Mouse (Mus musculus): ENCODE data around the gene Tmem176a. TPM values are rescaled to one million over a fixed set of nuclear protein-coding genes. Genes with fewer than 3 reads are reported as not detected.

The Tmem176a gene
- polyA plus RNA-seq, 1 experiment from 2014 or later: 193 TPM

DNA sequence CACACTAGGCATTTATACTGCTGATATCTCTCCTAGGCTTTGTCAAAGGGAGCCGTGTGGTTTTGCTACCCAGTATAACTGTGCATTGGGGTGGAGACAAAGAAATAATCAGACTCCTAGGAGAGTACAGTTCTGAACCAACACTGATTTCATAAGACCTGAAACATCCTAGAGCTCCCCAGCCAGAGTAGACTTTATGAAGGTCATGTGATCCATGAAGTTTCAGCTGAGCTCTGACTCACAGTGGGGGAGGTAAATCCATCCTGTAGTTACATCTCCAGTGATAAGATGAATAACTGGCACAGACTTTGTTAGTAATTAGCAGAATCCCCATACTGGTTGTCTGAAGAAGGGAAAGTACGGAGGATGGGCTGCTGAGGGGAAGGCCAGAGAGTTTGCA is 29.1 kb downstream of the Tmem176a start:
- no peaks in the 10 kb centered on the region for H3K27me3 ChIP-seq (replicated peaks; ENCODE audit: control insufficient read depth, insufficient read depth, low read length)
- no peak overlapping the region for H3K9ac ChIP-seq (ENCODE audit: low read depth, low read length)
- 0 out of 2 replicates have a peak overlapping the region, but pooled peaks have one; percentile 41 for H3K27ac ChIP-seq (ENCODE audit: low read depth, low read length)
- WGBS: 48% methylated on average over 2 of the region's 2 CpGs
- H3K9me3 ChIP-seq (ENCODE audit: control insufficient read depth): no peaks in the 10 kb centered on the region
- no peak overlapping the region for H3K4me3 ChIP-seq (ENCODE audit: low read depth, low read length)
- no peak for TF ChIP-seq CTCF (IDR thresholded peaks at IDR 0.05; ENCODE audit: low read depth)
- H3K4me2 ChIP-seq (replicated peaks; ENCODE audit: low read depth): no peak overlapping the region
- H3K36me3 ChIP-seq (ENCODE audit: control insufficient read depth, insufficient read depth): no peaks in the 10 kb centered on the region
- peak; percentile 50 for ATAC-seq
- 0 out of 2 replicates have a peak, but pooled peaks cover 3% of the 10 kb centered on the region for H3K4me1 ChIP-seq (replicated peaks; ENCODE audit: control insufficient read depth, insufficient read depth, low read length)

DNA sequence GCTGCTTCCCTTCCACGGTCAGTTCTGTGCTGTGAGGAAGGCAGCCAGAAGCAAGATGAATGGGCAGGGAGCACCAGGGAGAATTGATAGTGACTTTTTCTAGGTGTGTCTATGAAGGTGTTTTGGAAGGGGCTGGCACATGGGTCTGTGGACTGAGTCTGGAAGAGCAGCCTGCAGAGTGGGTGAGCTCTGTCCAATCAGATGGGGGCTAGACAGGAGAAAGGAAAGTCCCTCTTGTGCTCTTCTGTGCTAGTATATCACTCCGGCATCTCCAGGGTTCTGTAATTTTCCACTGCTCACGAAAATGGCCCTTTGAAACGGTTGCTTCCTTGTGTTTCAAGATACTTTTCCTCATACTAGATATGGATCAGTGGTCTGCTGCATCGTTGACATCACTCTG is 31.9 kb downstream of the Tmem176a start, which contains the start of gene Aoc1:
Aoc1 (plus strand) TSS at position 301 of the 400 bp plus-strand sequence.
- H3K4me2 ChIP-seq (replicated peaks; ENCODE audit: low read depth): no peak within 1 kb of the TSS
- H3K27me3 ChIP-seq (replicated peaks; ENCODE audit: control insufficient read depth, insufficient read depth, low read length): no peaks in the 10 kb centered on the region
- H3K4me1 ChIP-seq (replicated peaks; ENCODE audit: control insufficient read depth, insufficient read depth, low read length): peaks cover 10% of the 10 kb centered on the region; the same call in 1 of the 2 replicates
- ATAC-seq: no peak
- H3K27ac ChIP-seq (ENCODE audit: low read depth, low read length): peak within 1 kb of the TSS; percentile 51
- 56% methylated on average over 5 of the region's 5 CpGs for WGBS
- H3K4me3 ChIP-seq (ENCODE audit: low read depth, low read length): no peak within 1 kb of the TSS
- H3K9ac ChIP-seq (ENCODE audit: low read depth, low read length): no peak within 1 kb of the TSS
- no peaks in the 10 kb centered on the region for H3K9me3 ChIP-seq (ENCODE audit: control insufficient read depth)
- H3K36me3 ChIP-seq (ENCODE audit: control insufficient read depth, insufficient read depth): no peaks in the 10 kb centered on the region
- no peak for TF ChIP-seq CTCF (IDR thresholded peaks at IDR 0.05; ENCODE audit: low read depth)

DNA sequence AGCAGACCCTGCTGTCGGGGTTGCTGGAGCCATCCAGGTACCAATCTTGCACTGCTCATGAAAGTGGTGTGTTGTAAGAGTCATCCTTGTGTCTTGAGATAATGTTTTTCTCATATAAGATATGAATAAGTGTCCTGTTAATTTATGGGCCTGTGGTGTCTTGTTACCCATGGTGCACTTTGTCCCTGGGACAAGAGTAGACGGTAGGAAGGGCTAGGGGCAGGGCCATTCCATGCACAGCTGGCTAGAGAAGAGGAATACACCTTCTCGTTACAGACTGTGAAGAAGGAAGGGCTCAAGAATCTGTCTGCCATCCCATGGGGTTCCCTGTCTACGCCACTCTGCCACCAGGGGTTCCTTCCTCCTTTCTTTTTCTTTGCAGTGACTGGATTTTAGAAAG is 33.9 kb downstream of the Tmem176a start:
- TF ChIP-seq CTCF (IDR thresholded peaks at IDR 0.05; ENCODE audit: low read depth): no peak

DNA sequence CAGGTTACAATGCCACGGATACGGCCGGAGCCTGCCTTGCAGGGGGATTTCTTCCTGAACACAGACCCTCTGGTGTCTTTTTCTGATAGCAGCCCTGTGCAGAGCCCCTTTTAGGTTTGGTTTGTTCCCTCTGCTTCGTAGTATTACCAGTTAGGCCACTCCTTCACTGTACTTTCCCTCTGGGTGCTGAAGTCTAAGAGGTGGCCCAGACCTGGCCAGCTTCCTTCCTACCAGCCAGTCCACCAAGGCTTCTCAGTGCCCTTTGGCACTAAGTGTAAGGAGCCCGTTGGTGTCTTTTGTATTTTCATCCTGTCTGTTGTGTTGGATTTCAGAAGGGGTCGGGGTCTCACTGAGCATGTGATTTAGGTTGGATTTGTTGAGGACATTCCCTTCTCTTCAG is 34.8 kb downstream of the Tmem176a start:
- H3K4me2 ChIP-seq (replicated peaks; ENCODE audit: low read depth): peak overlapping the region; percentile 30
- no peak for TF ChIP-seq CTCF (IDR thresholded peaks at IDR 0.05; ENCODE audit: low read depth)
- no peaks in the 10 kb centered on the region for H3K9me3 ChIP-seq (ENCODE audit: control insufficient read depth)
- H3K27me3 ChIP-seq (replicated peaks; ENCODE audit: control insufficient read depth, insufficient read depth, low read length): no peaks in the 10 kb centered on the region
- peak overlapping the region; percentile 87 for H3K27ac ChIP-seq (ENCODE audit: low read depth, low read length)
- no peak overlapping the region for H3K9ac ChIP-seq (ENCODE audit: low read depth, low read length)
- no peak overlapping the region for H3K4me3 ChIP-seq (ENCODE audit: low read depth, low read length)
- no peaks in the 10 kb centered on the region for H3K36me3 ChIP-seq (ENCODE audit: control insufficient read depth, insufficient read depth)
- ATAC-seq: peak; percentile 68
- WGBS: 64% methylated on average over 6 of the region's 6 CpGs
- peaks cover 7% of the 10 kb centered on the region; the same call in 1 of the 2 replicates for H3K4me1 ChIP-seq (replicated peaks; ENCODE audit: control insufficient read depth, insufficient read depth, low read length)

More for the DNA sequence above, 33.9 kb downstream of the Tmem176a start:
- Histone ChIP-seq H3K4me2 (replicated peaks; ENCODE audit: low read depth) (peak overlapping the region; percentile 30; the same call in 1 of the 2 replicates), H3K27me3 (replicated peaks; ENCODE audit: control insufficient read depth, insufficient read depth, low read length) (no peaks in the 10 kb centered on the region), H3K9me3 (ENCODE audit: control insufficient read depth) (no peaks in the 10 kb centered on the region), H3K27ac (ENCODE audit: low read depth, low read length) (peak overlapping the region; percentile 87), H3K9ac (ENCODE audit: low read depth, low read length) (peak overlapping the region; percentile 17; the same call in 1 of the 2 replicates), H3K36me3 (ENCODE audit: control insufficient read depth, insufficient read depth) (no peaks in the 10 kb centered on the region), H3K4me3 (ENCODE audit: low read depth, low read length) (no peak overlapping the region), H3K4me1 (replicated peaks; ENCODE audit: control insufficient read depth, insufficient read depth, low read length) (peaks cover 7% of the 10 kb centered on the region; the same call in 1 of the 2 replicates)
- ATAC-seq: peak; percentile 70
- 49% methylated on average over 4 of the region's 4 CpGs for WGBS

DNA sequence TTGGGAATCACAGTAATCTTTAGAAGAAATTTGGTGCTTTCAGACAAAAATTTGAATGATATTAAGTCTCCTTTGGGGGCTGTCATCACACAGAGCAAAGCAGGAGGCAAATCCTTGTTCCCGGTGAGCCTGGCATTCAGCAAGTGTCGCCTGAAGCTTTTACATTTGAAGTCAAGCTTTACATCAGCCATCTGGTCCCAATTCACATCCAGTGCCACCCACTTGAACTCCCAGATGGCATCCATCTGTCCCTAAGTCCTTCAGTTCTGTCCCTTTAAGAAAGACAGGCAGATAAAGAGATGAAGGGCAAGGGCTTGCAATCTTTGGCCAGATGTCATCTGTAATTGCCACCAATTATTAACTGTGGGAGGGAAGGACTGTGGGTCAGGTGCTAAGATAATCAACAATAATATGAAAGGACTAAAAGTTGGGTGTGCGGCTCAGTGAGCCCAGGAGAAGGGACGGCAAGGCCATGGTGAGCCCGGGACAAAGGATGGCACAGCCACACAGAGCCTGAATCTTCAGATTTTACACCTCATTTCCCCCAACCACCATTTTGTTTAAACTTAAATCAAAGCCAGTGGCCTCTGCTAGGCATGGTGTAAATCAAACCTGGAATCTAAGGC is 35.9 kb downstream of the Tmem176a start:
- Histone ChIP-seq H3K27ac (ENCODE audit: low read depth, low read length) (peak overlapping the region; percentile 87), H3K4me2 (replicated peaks; ENCODE audit: low read depth) (peak overlapping the region; percentile 13), H3K27me3 (replicated peaks; ENCODE audit: control insufficient read depth, insufficient read depth, low read length) (no peaks in the 10 kb centered on the region), H3K4me3 (ENCODE audit: low read depth, low read length) (no peak overlapping the region), H3K9ac (ENCODE audit: low read depth, low read length) (no peak overlapping the region), H3K36me3 (ENCODE audit: control insufficient read depth, insufficient read depth) (no peaks in the 10 kb centered on the region), H3K9me3 (ENCODE audit: control insufficient read depth) (no peaks in the 10 kb centered on the region), H3K4me1 (replicated peaks; ENCODE audit: control insufficient read depth, insufficient read depth, low read length) (peaks cover 7% of the 10 kb centered on the region; the same call in 1 of the 2 replicates)
- TF ChIP-seq CTCF (IDR thresholded peaks at IDR 0.05; ENCODE audit: low read depth): no peak
- 0 out of 2 replicates have a peak, but pooled peaks have one; percentile 5 for ATAC-seq
- 55% methylated on average over 5 of the region's 5 CpGs for WGBS

DNA sequence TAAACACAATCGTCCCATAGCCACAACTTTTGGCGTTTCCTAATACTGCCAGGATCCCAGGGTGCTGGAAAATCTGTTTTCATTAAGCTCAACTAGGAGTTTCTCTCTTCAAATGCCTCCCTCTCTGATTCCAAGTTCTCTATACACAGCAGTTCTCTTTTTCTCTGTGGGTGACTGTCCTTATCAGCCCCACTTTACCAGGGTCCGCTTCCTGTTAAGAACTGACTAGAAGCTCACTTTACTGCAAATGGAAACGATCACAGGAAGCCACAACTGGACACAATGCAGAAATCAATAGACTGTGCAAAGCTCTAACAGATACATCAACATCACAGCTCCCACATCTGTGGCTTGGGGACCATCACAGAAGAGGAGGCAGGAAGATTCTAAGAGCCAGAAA is 53.5 kb downstream of the Tmem176a start:
- Histone ChIP-seq H3K4me2 (replicated peaks; ENCODE audit: low read depth) (no peak overlapping the region), H3K9me3 (ENCODE audit: control insufficient read depth) (no peaks in the 10 kb centered on the region), H3K4me1 (replicated peaks; ENCODE audit: control insufficient read depth, insufficient read depth, low read length) (0 out of 2 replicates have a peak, but pooled peaks cover 6% of the 10 kb centered on the region), H3K27ac (ENCODE audit: low read depth, low read length) (no peak overlapping the region; the same call in 1 of the 2 replicates), H3K4me3 (ENCODE audit: low read depth, low read length) (no peak overlapping the region), H3K27me3 (replicated peaks; ENCODE audit: control insufficient read depth, insufficient read depth, low read length) (no peaks in the 10 kb centered on the region), H3K9ac (ENCODE audit: low read depth, low read length) (no peak overlapping the region), H3K36me3 (ENCODE audit: control insufficient read depth, insufficient read depth) (no peaks in the 10 kb centered on the region)
- WGBS: 56% methylated on average over 4 of the region's 4 CpGs
- ATAC-seq: no peak
- TF ChIP-seq CTCF (IDR thresholded peaks at IDR 0.05; ENCODE audit: low read depth): no peak
